Mouse (Mus musculus) ES-Bruce4 (cell line): Measurements from ENCODE around the gene Cdk5r1.

Source experiments
- CTCF ChIP-seq: IDR thresholded peaks from one replicate; pipeline ENCODE4 v1.8.1; 2011; ENCODE audit warnings: low read depth, low read length
- EP300 ChIP-seq: IDR thresholded peaks from 2 replicates; pipeline ENCODE4 v1.6.1; 2011; ENCODE audit warnings: low read depth, low read length; ENCODE audit not compliant: insufficient read depth
- POLR2A ChIP-seq: IDR thresholded peaks from one replicate; pipeline ENCODE4 v1.8.1; 2011; ENCODE audit warnings: low read length; ENCODE audit not compliant: insufficient read depth

GRCm38 (mm10) chr11:80518421-80519367 is 41.9 kb downstream of the Cdk5r1 start:
- TF ChIP-seq EP300: 0 out of 2 replicates have a peak, but pooled peaks have one; percentile 3
- no peak for TF ChIP-seq CTCF
- no peak for TF ChIP-seq POLR2A
